Mouse (Mus musculus) MEL-GATA-1-ER (cell line): ENCODE data around the gene Hdac5.
"Not testable (repeated sequence)": the region's sequence is repeated elsewhere in the genome, so short reads cannot be mapped to it uniquely, and the experiment has no call there.

Experiments
- DNase-seq: peaks from one replicate; pipeline ENCODE4 v3.0.0-alpha.2; 2012; ENCODE audit warnings: low read depth; ENCODE audit errors: extremely low read depth

The Hdac5 gene

GRCm38 (mm10) chr11:102185677-102186076 lies 44.3 kb downstream of the Hdac5 start:
- no peak for DNase-seq

GRCm38 (mm10) chr11:102184646-102185495 lies 45.1 kb downstream of the Hdac5 start, which contains the start of gene Lsm12:
Gene Lsm12, minus strand, starts transcription at chr11:102185296.
- peak; percentile 80 for DNase-seq

- DNase-seq, result peak; percentile 18
Measured at GRCm38 (mm10) chr11:102184253-102184645, 45.7 kb downstream of the Hdac5 start.

GRCm38 (mm10) chr11:102179836-102180235 lies 50.1 kb downstream of the Hdac5 start:
- DNase-seq, result no peak

- DNase-seq, result no peak
Measured at GRCm38 (mm10) chr11:102168689-102169088, 61.3 kb downstream of the Hdac5 start.

- DNase-seq, result no peak
Measured at GRCm38 (mm10) chr11:102167539-102167938, 62.4 kb downstream of the Hdac5 start.

GRCm38 (mm10) chr11:102165971-102166722 lies 63.8 kb downstream of the Hdac5 start:
- DNase-seq, result no peak

GRCm38 (mm10) chr11:102159781-102160180 lies 70.2 kb downstream of the Hdac5 start:
- no peak for DNase-seq

GRCm38 (mm10) chr11:102158024-102158423 lies 71.9 kb downstream of the Hdac5 start:
- not testable (repeated sequence) for DNase-seq

- DNase-seq, result no peak
Measured at GRCm38 (mm10) chr11:102156786-102157089, 73.2 kb downstream of the Hdac5 start.

GRCm38 (mm10) chr11:102156039-102156785 lies 73.8 kb downstream of the Hdac5 start, which contains the start of gene Tmem101:
Gene Tmem101, minus strand, starts transcription at chr11:102156404.
- peak; percentile 87 for DNase-seq

- DNase-seq, result no peak
Measured at GRCm38 (mm10) chr11:102147213-102147989, 82.6 kb downstream of the Hdac5 start.

- no peak for DNase-seq
Measured at GRCm38 (mm10) chr11:102146531-102146930, 83.4 kb downstream of the Hdac5 start.

GRCm38 (mm10) chr11:102146005-102146404 lies 84.0 kb downstream of the Hdac5 start:
- no peak for DNase-seq

GRCm38 (mm10) chr11:102145471-102146001 lies 84.4 kb downstream of the Hdac5 start, which contains the start of gene Nags:
Gene Nags, plus strand, starts transcription at chr11:102145513.
- DNase-seq, result no peak

GRCm38 (mm10) chr11:102144957-102145470 lies 85.0 kb downstream of the Hdac5 start:
- DNase-seq, result no peak
